Comparison of ENCODE assay signal across 8 mouse cellular contexts in genomic region chr5:100040281-100040784, GRCm38 (mm10). TPM values are rescaled to one million over a fixed set of nuclear protein-coding genes. Genes with fewer than 3 reads are reported as not detected.
DNase-seq lines count a peak whose midpoint lies in the region; ATAC-seq and TF ChIP-seq lines count a peak whose summit lies in the region.

No protein-coding gene starts in this region.

- peak overlapping the region; percentile 96 for H3K4me3 ChIP-seq in heart, embryonic 11.5 days (ENCODE audit: low read depth, low read length)
- peak overlapping the region; percentile 97 for H3K4me3 ChIP-seq in forebrain, embryonic 10.5 days
- peak overlapping the region; percentile 96 for H3K4me3 ChIP-seq in kidney, postnatal 0 days (replicated peaks; ENCODE audit: low read depth, low read length)
- peak overlapping the region; percentile 99 for H3K4me3 ChIP-seq in megakaryocyte, embryonic 14.5 days (replicated peaks)

- H3K27me3 ChIP-seq in heart, embryonic 11.5 days (ENCODE audit: control insufficient read depth, insufficient read depth, low read length) = no peaks in the 10 kb centered on the region
- H3K27me3 ChIP-seq in forebrain, embryonic 10.5 days (ENCODE audit: poor library complexity, severe bottlenecking) = no peaks in the 10 kb centered on the region
- no peaks in the 10 kb centered on the region for H3K27me3 ChIP-seq in kidney, postnatal 0 days (ENCODE audit: insufficient read depth, low read length)
- H3K27me3 ChIP-seq in megakaryocyte, embryonic 14.5 days (replicated peaks) = no peaks in the 10 kb centered on the region

- under 1% methylated on average over 19 of the region's 19 CpGs for WGBS in heart, embryonic 11.5 days (ENCODE audit: insufficient replicate concordance)
- 1% methylated on average over 19 of the region's 19 CpGs for WGBS in forebrain, embryonic 10.5 days
- under 1% methylated on average over 19 of the region's 19 CpGs for WGBS in kidney, postnatal 0 days

- no peaks in the 10 kb centered on the region for H3K9me3 ChIP-seq in heart, embryonic 11.5 days (replicated peaks; ENCODE audit: control insufficient read depth, low read length)
- H3K9me3 ChIP-seq in forebrain, embryonic 10.5 days = no peaks in the 10 kb centered on the region
- no peaks in the 10 kb centered on the region for H3K9me3 ChIP-seq in kidney, postnatal 0 days (replicated peaks; ENCODE audit: low read length)
- H3K9me3 ChIP-seq in megakaryocyte, embryonic 14.5 days = no peaks in the 10 kb centered on the region

- no peak for TF ChIP-seq CTCF in kidney, postnatal 0 days (IDR thresholded peaks at IDR 0.05; ENCODE audit: low read depth)

- H3K9ac ChIP-seq in heart, embryonic 11.5 days (ENCODE audit: low read depth, low read length) = peak overlapping the region; percentile 99
- H3K9ac ChIP-seq in kidney, postnatal 0 days (ENCODE audit: low read depth, low read length) = peak overlapping the region; percentile 98

- ATAC-seq in heart, embryonic 11.5 days (replicated peaks; ENCODE audit: insufficient number of reproducible peaks, low FRiP score, low TSS enrichment) = no peak
- ATAC-seq in kidney, postnatal 0 days (replicated peaks; ENCODE audit: low FRiP score, low read depth) = no peak

- peaks cover 2% of the 10 kb centered on the region; the same call in 1 of the 2 replicates for H3K36me3 ChIP-seq in heart, embryonic 11.5 days (ENCODE audit: control insufficient read depth, insufficient read depth, low read length)
- peaks cover 48% of the 10 kb centered on the region for H3K36me3 ChIP-seq in forebrain, embryonic 10.5 days (replicated peaks)
- peaks cover 5% of the 10 kb centered on the region; the same call in 1 of the 2 replicates for H3K36me3 ChIP-seq in kidney, postnatal 0 days (ENCODE audit: insufficient read depth, low read length)
- peaks cover 27% of the 10 kb centered on the region for H3K36me3 ChIP-seq in megakaryocyte, embryonic 14.5 days (replicated peaks; ENCODE audit: low read length)

- DNase-seq in heart, postnatal 25 days (ENCODE audit: low spot score) = no peak
- DNase-seq in 3134 (ENCODE audit: extremely low read depth, insufficient read length, low spot score) = peak; percentile 65
- peak; percentile 58 for DNase-seq in adrenal gland, postnatal 14 days
- no peak for DNase-seq in forebrain, embryonic 10.5 days (ENCODE audit: extremely low spot score, low spot score)
- DNase-seq in kidney, postnatal 0 days (ENCODE audit: low spot score) = peak; percentile 53
- DNase-seq in Muller cell, postnatal 12 days (ENCODE audit: inconsistent ontology term) = no peak

- peak overlapping the region; percentile 74 for H3K4me2 ChIP-seq in heart, embryonic 11.5 days
- H3K4me2 ChIP-seq in kidney, postnatal 0 days (ENCODE audit: low read length) = peak overlapping the region; percentile 95

- H3K4me1 ChIP-seq in heart, embryonic 11.5 days (ENCODE audit: control insufficient read depth, insufficient read depth, low read length) = peaks cover 10% of the 10 kb centered on the region
- H3K4me1 ChIP-seq in forebrain, embryonic 10.5 days = peaks cover 49% of the 10 kb centered on the region
- peaks cover 6% of the 10 kb centered on the region; the same call in 1 of the 2 replicates for H3K4me1 ChIP-seq in kidney, postnatal 0 days (replicated peaks; ENCODE audit: insufficient read depth, low read length)
- peaks cover 70% of the 10 kb centered on the region for H3K4me1 ChIP-seq in megakaryocyte, embryonic 14.5 days

- peak overlapping the region; percentile 98 for H3K27ac ChIP-seq in heart, embryonic 11.5 days (ENCODE audit: low read depth, low read length)
- peak overlapping the region; percentile 100 for H3K27ac ChIP-seq in forebrain, embryonic 10.5 days
- H3K27ac ChIP-seq in kidney, postnatal 0 days = peak overlapping the region; percentile 99

- intact Hi-C loops in heart, postnatal 25 days (cut with DNase I) = loop anchor here (10.0 kb wide), 1 partner anchor 464 kb away; the partner anchor contains the start of gene Lin54

RNA-seq across cellular contexts. Expression of gene Enoph1, which starts 0.5 kb away (rescaled TPM):
- polyA plus RNA-seq in heart, embryonic 11.5 days (2014; fragmentation: Nextera tagmentation; extraction: Ambion mirVana) = 28.0 and 31.2 TPM in 2 replicates
- 1 to 10 TPM; 7.3 to 8.4 TPM for total RNA-seq in heart, postnatal 25 days (2021)
- total RNA-seq in adrenal gland, postnatal 14 days (2021) = 25.3 and 29.6 TPM in 2 replicates
- polyA plus RNA-seq in forebrain, embryonic 10.5 days (2016; fragmentation: Nextera tagmentation; extraction: Ambion mirVana) = 62.8 and 66.9 TPM in 2 replicates
- 31.5 and 36.1 TPM in 2 replicates for polyA plus RNA-seq in kidney, postnatal 0 days (2015; fragmentation: Nextera tagmentation; extraction: Ambion mirVana)
- 17.0 and 25.2 TPM in 2 replicates for polyA plus RNA-seq in megakaryocyte, embryonic 14.5 days (2012; ENCODE audit: insufficient read depth, low replicate concordance)

RNA-seq across cellular contexts. Expression of gene Hnrnpdl, which starts 0.9 kb away (rescaled TPM):
- polyA plus RNA-seq in heart, embryonic 11.5 days (2014; fragmentation: Nextera tagmentation; extraction: Ambion mirVana) = 117 and 125 TPM in 2 replicates
- 10 to 100 TPM; 53.1 to 63.5 TPM for total RNA-seq in heart, postnatal 25 days (2021)
- 110 and 137 TPM in 2 replicates for total RNA-seq in adrenal gland, postnatal 14 days (2021)
- polyA plus RNA-seq in forebrain, embryonic 10.5 days (2016; fragmentation: Nextera tagmentation; extraction: Ambion mirVana) = 246 and 247 TPM in 2 replicates
- 118 and 121 TPM in 2 replicates for polyA plus RNA-seq in kidney, postnatal 0 days (2015; fragmentation: Nextera tagmentation; extraction: Ambion mirVana)
- 52.5 and 67.8 TPM in 2 replicates for polyA plus RNA-seq in megakaryocyte, embryonic 14.5 days (2012; ENCODE audit: insufficient read depth, low replicate concordance)

Comparison
In these comparisons a context has a peak if more than half of its experiments do, and no peak if none do; other contexts are left out.
1. DNase-seq: peak in 3134 (single experiment), adrenal gland, postnatal 14 days (single experiment) and kidney, postnatal 0 days (single experiment); none in heart, postnatal 25 days (single experiment), forebrain, embryonic 10.5 days (single experiment) and Muller cell, postnatal 12 days (single experiment).
2. Peak in every context shown above with its lines, with median percentiles within 50 percentile points of each other: H3K27ac ChIP-seq and H3K4me3 ChIP-seq.